Mouse (Mus musculus) embryonic fibroblast, embryonic 13.5 days (primary cell): ENCODE data around the gene Gm10999.
"Not testable (repeated sequence)": the region's sequence is repeated elsewhere in the genome, so short reads cannot be mapped to it uniquely, and the experiment has no call there.

Experiments
- CTCF ChIP-seq: IDR thresholded peaks from 2 replicates; pipeline ENCODE4 v1.5.1; 2011; ENCODE audit warnings: mild to moderate bottlenecking, control low read depth, low read length, moderate library complexity, borderline replicate concordance; ENCODE audit not compliant: insufficient read depth
- POLR2A ChIP-seq: IDR thresholded peaks from 2 replicates; pipeline ENCODE4 v1.6.1; 2011; ENCODE audit warnings: low read depth, mild to moderate bottlenecking, control low read depth, low read length, moderate library complexity

DNA sequence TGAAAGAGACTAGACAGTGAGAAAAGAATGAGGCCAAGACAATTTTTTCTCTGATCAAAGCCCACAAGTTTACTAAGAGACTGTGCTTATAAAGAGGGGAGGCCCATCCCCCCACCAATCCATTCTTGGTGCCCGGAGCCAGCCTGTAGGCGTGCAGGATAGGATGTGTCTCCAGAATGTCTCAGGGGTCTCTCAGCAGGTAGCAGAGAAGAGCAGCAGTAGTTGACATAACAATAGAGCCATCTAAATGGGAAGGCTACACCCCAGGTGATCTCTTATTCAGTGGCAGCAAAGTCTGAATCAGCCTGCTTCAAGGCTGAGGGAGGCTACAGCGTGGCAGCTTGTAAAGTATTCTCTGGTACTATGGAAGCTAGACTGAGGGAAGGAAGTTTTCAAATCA is 15.7 kb downstream of the Gm10999 start:
- not testable (repeated sequence) for TF ChIP-seq POLR2A, CTCF
